Mouse (Mus musculus): ENCODE data around the gene Txndc11. TPM values are rescaled to one million over a fixed set of nuclear protein-coding genes. Genes with fewer than 3 reads are reported as not detected.

Txndc11 gene
- total RNA-seq (2023): 10 to 100 TPM; 25.5 to 27.1 TPM

GRCm38 (mm10) chr16:11134348-11135344 lies at the start of gene Txndc11:
TSS of gene Txndc11 (minus strand) at chr16:11134650.

GRCm38 (mm10) chr16:11176208-11176883 lies 41.9 kb upstream of the Txndc11 start, which contains the start of gene Zc3h7a:
TSS of gene Zc3h7a (minus strand) at chr16:11176393.

GRCm38 (mm10) chr16:11066029-11066832 lies 68.2 kb downstream of the Txndc11 start, which contains the start of gene Litaf:
TSS of gene Litaf (minus strand) at chr16:11066157.

GRCm38 (mm10) chr16:11060645-11061044 lies 73.8 kb downstream of the Txndc11 start, which contains the start of gene Snn:
TSS of gene Snn (plus strand) at chr16:11060945.

Other genes starting within 250 kb of the Txndc11 start
- gene Snn, start 73.7 kb downstream of the Txndc11 start, total RNA-seq (2023): 1 to 10 TPM; 1.1 to 3.9 TPM
- 100 to 1,000 TPM; 353 to 366 TPM for gene Litaf, start 68.5 kb downstream of the Txndc11 start, total RNA-seq (2023)
- gene Zc3h7a, start 41.7 kb upstream of the Txndc11 start, total RNA-seq (2023): 100 to 1,000 TPM; 184 to 201 TPM
- 10 to 100 TPM; 31.9 to 32.5 TPM for gene Rsl1d1, start 68.7 kb upstream of the Txndc11 start, total RNA-seq (2023)
- 10 to 100 TPM; 37.5 to 38.6 TPM for gene Gspt1, start 119.7 kb upstream of the Txndc11 start, total RNA-seq (2023)
- under 1 TPM; 0.66 to 0.91 TPM for gene Tnfrsf17, start 179.2 kb upstream of the Txndc11 start, total RNA-seq (2023)
- 10 to 100 TPM; 22.6 to 32.8 TPM for gene Snx29, start 188.3 kb upstream of the Txndc11 start, total RNA-seq (2023)

Data from neutrophil, adult 59 days (primary cell).